Mouse (Mus musculus): ENCODE data around the gene Mrpl12. TPM values are rescaled to one million over a fixed set of nuclear protein-coding genes. Genes with fewer than 3 reads are reported as not detected.

The Mrpl12 gene
- polyA plus RNA-seq, 1 experiment = 218 TPM

GRCm38 (mm10) chr11:120453306-120453705 is 31.1 kb upstream of the Mrpl12 start, which contains the start of gene Pde6g:
Gene Pde6g (minus strand): TSS chr11:120453500.
- Histone ChIP-seq H3K4me2 (ENCODE audit: low read depth) (no peak within 1 kb of the TSS), H3K4me3 (no peak within 1 kb of the TSS), H3ac (ENCODE audit: control insufficient read depth, insufficient read length) (no peak within 1 kb of the TSS), H3K79me2 (ENCODE audit: control insufficient read depth, insufficient read depth) (peaks cover 3% of the 10 kb centered on the region), H3K27me3 (ENCODE audit: control insufficient read depth, insufficient read depth, insufficient read length) (peaks cover 5% of the 10 kb centered on the region), H3K36me3 (ENCODE audit: control insufficient read depth, insufficient read depth) (no peaks in the 10 kb centered on the region)
- TF ChIP-seq REST (IDR thresholded peaks at IDR 0.05; ENCODE audit: insufficient read depth, insufficient read length) = no peak
- TF ChIP-seq TCF12 (IDR thresholded peaks at IDR 0.05; ENCODE audit: insufficient read depth, poor library complexity, severe bottlenecking) = no peak
- no peak for TF ChIP-seq SRF (IDR thresholded peaks at IDR 0.05; ENCODE audit: control insufficient read depth, insufficient read length, low read depth)
- no peak for TF ChIP-seq E2F4 (IDR thresholded peaks at IDR 0.05; ENCODE audit: insufficient read depth)
- no peak for TF ChIP-seq MAX (IDR thresholded peaks at IDR 0.05; ENCODE audit: low read depth)
- TF ChIP-seq CEBPB (IDR thresholded peaks at IDR 0.05; ENCODE audit: insufficient read depth, poor library complexity, severe bottlenecking) = no peak
- TF ChIP-seq MYOG (IDR thresholded peaks at IDR 0.05; ENCODE audit: control insufficient read depth in 1 of 3, insufficient read depth in 1 of 3, insufficient read length in 2 of 3, low read depth in 2 of 3) = no peak
- TF ChIP-seq TCF3 (IDR thresholded peaks at IDR 0.05; ENCODE audit: insufficient read length, low read depth) = no peak
- TF ChIP-seq POLR2A (IDR thresholded peaks at IDR 0.05; ENCODE audit: insufficient read length, low read depth) = no peak
- no peak for TF ChIP-seq POLR2AphosphoS2 (IDR thresholded peaks at IDR 0.05; ENCODE audit: insufficient read length, low read depth)
- no peak for TF ChIP-seq MYOD1 (IDR thresholded peaks at IDR 0.05; ENCODE audit: control insufficient read depth in 1 of 3, insufficient read length in 2 of 3, low read depth in 2 of 3)
- TF ChIP-seq USF1 (IDR thresholded peaks at IDR 0.05; ENCODE audit: low read depth) = no peak

- Histone ChIP-seq H3K4me3 (no peak overlapping the region), H3K27me3 (ENCODE audit: control insufficient read depth, insufficient read depth, insufficient read length) (peaks cover 5% of the 10 kb centered on the region), H3K79me2 (ENCODE audit: control insufficient read depth, insufficient read depth) (peaks cover 17% of the 10 kb centered on the region), H3ac (ENCODE audit: control insufficient read depth, insufficient read length) (no peak overlapping the region), H3K4me2 (ENCODE audit: low read depth) (no peak overlapping the region), H3K36me3 (ENCODE audit: control insufficient read depth, insufficient read depth) (peaks cover 6% of the 10 kb centered on the region)
- TF ChIP-seq CEBPB (IDR thresholded peaks at IDR 0.05; ENCODE audit: insufficient read depth, poor library complexity, severe bottlenecking) (no peak), TCF3 (IDR thresholded peaks at IDR 0.05; ENCODE audit: insufficient read length, low read depth) (no peak), MAX (IDR thresholded peaks at IDR 0.05; ENCODE audit: low read depth) (no peak), USF1 (IDR thresholded peaks at IDR 0.05; ENCODE audit: low read depth) (no peak), SRF (IDR thresholded peaks at IDR 0.05; ENCODE audit: control insufficient read depth, insufficient read length, low read depth) (no peak), POLR2AphosphoS2 (IDR thresholded peaks at IDR 0.05; ENCODE audit: insufficient read length, low read depth) (no peak), MYOG (IDR thresholded peaks at IDR 0.05; ENCODE audit: control insufficient read depth in 1 of 3, insufficient read depth in 1 of 3, insufficient read length in 2 of 3, low read depth in 2 of 3) (no peak), MYOD1 (IDR thresholded peaks at IDR 0.05; ENCODE audit: control insufficient read depth in 1 of 3, insufficient read length in 2 of 3, low read depth in 2 of 3) (peak in 2 of 3 experiments; percentile 70 to 81), REST (IDR thresholded peaks at IDR 0.05; ENCODE audit: insufficient read depth, insufficient read length) (no peak), E2F4 (IDR thresholded peaks at IDR 0.05; ENCODE audit: insufficient read depth) (no peak), POLR2A (IDR thresholded peaks at IDR 0.05; ENCODE audit: insufficient read length, low read depth) (no peak), TCF12 (IDR thresholded peaks at IDR 0.05; ENCODE audit: insufficient read depth, poor library complexity, severe bottlenecking) (peak; percentile 23)
Observed at GRCm38 (mm10) chr11:120454965-120455364, 29.4 kb upstream of the Mrpl12 start.

- H3K36me3 ChIP-seq (ENCODE audit: control insufficient read depth, insufficient read depth) = peaks cover 6% of the 10 kb centered on the region
- H3ac ChIP-seq (ENCODE audit: control insufficient read depth, insufficient read length) = no peak overlapping the region
- H3K27me3 ChIP-seq (ENCODE audit: control insufficient read depth, insufficient read depth, insufficient read length) = peaks cover 5% of the 10 kb centered on the region
- no peak overlapping the region for H3K4me3 ChIP-seq
- no peak overlapping the region for H3K4me2 ChIP-seq (ENCODE audit: low read depth)
- peaks cover 17% of the 10 kb centered on the region for H3K79me2 ChIP-seq (ENCODE audit: control insufficient read depth, insufficient read depth)
- TF ChIP-seq MAX (IDR thresholded peaks at IDR 0.05; ENCODE audit: low read depth) (no peak), POLR2AphosphoS2 (IDR thresholded peaks at IDR 0.05; ENCODE audit: insufficient read length, low read depth) (no peak), SRF (IDR thresholded peaks at IDR 0.05; ENCODE audit: control insufficient read depth, insufficient read length, low read depth) (no peak), E2F4 (IDR thresholded peaks at IDR 0.05; ENCODE audit: insufficient read depth) (no peak), REST (IDR thresholded peaks at IDR 0.05; ENCODE audit: insufficient read depth, insufficient read length) (no peak), TCF3 (IDR thresholded peaks at IDR 0.05; ENCODE audit: insufficient read length, low read depth) (no peak), MYOD1 (IDR thresholded peaks at IDR 0.05; ENCODE audit: control insufficient read depth in 1 of 3, insufficient read length in 2 of 3, low read depth in 2 of 3) (no peak), TCF12 (IDR thresholded peaks at IDR 0.05; ENCODE audit: insufficient read depth, poor library complexity, severe bottlenecking) (no peak), CEBPB (IDR thresholded peaks at IDR 0.05; ENCODE audit: insufficient read depth, poor library complexity, severe bottlenecking) (no peak), POLR2A (IDR thresholded peaks at IDR 0.05; ENCODE audit: insufficient read length, low read depth) (no peak), MYOG (IDR thresholded peaks at IDR 0.05; ENCODE audit: control insufficient read depth in 1 of 3, insufficient read depth in 1 of 3, insufficient read length in 2 of 3, low read depth in 2 of 3) (no peak), USF1 (IDR thresholded peaks at IDR 0.05; ENCODE audit: low read depth) (no peak)
Observed at GRCm38 (mm10) chr11:120455413-120455812, 29.0 kb upstream of the Mrpl12 start.

GRCm38 (mm10) chr11:120457370-120457769 is 27.0 kb upstream of the Mrpl12 start:
- no peaks in the 10 kb centered on the region for H3K27me3 ChIP-seq (ENCODE audit: control insufficient read depth, insufficient read depth, insufficient read length)
- H3K36me3 ChIP-seq (ENCODE audit: control insufficient read depth, insufficient read depth) = peaks cover 7% of the 10 kb centered on the region
- H3K4me3 ChIP-seq = peak overlapping the region; percentile 88
- H3ac ChIP-seq (ENCODE audit: control insufficient read depth, insufficient read length) = peak overlapping the region; percentile 80
- H3K79me2 ChIP-seq (ENCODE audit: control insufficient read depth, insufficient read depth) = peaks cover 17% of the 10 kb centered on the region
- peak overlapping the region; percentile 93 for H3K4me2 ChIP-seq (ENCODE audit: low read depth)
- no peak for TF ChIP-seq USF1 (IDR thresholded peaks at IDR 0.05; ENCODE audit: low read depth)
- no peak for TF ChIP-seq MAX (IDR thresholded peaks at IDR 0.05; ENCODE audit: low read depth)
- no peak for TF ChIP-seq SRF (IDR thresholded peaks at IDR 0.05; ENCODE audit: control insufficient read depth, insufficient read length, low read depth)
- no peak for TF ChIP-seq E2F4 (IDR thresholded peaks at IDR 0.05; ENCODE audit: insufficient read depth)
- no peak for TF ChIP-seq TCF12 (IDR thresholded peaks at IDR 0.05; ENCODE audit: insufficient read depth, poor library complexity, severe bottlenecking)
- no peak for TF ChIP-seq CEBPB (IDR thresholded peaks at IDR 0.05; ENCODE audit: insufficient read depth, poor library complexity, severe bottlenecking)
- TF ChIP-seq REST (IDR thresholded peaks at IDR 0.05; ENCODE audit: insufficient read depth, insufficient read length) = no peak
- TF ChIP-seq POLR2A (IDR thresholded peaks at IDR 0.05; ENCODE audit: insufficient read length, low read depth) = no peak
- no peak for TF ChIP-seq MYOD1 (IDR thresholded peaks at IDR 0.05; ENCODE audit: control insufficient read depth in 1 of 3, insufficient read length in 2 of 3, low read depth in 2 of 3)
- TF ChIP-seq POLR2AphosphoS2 (IDR thresholded peaks at IDR 0.05; ENCODE audit: insufficient read length, low read depth) = no peak
- TF ChIP-seq MYOG (IDR thresholded peaks at IDR 0.05; ENCODE audit: control insufficient read depth in 1 of 3, insufficient read depth in 1 of 3, insufficient read length in 2 of 3, low read depth in 2 of 3) = no peak
- TF ChIP-seq TCF3 (IDR thresholded peaks at IDR 0.05; ENCODE audit: insufficient read length, low read depth) = no peak
